Mouse (Mus musculus) forebrain, embryonic 10.5 days (tissue): ENCODE results near the gene Ptprd. TPM values are rescaled to one million over a fixed set of nuclear protein-coding genes. Genes with fewer than 3 reads are reported as not detected.

Experiments used
- DNase-seq: peaks from one replicate; pipeline ENCODE4 v3.0.0-alpha.2; 2017; ENCODE audit warnings: low spot score; ENCODE audit errors: extremely low spot score
- H3K27ac ChIP-seq: fragments of 300-500 bp; sonication (generic); 2 replicates; pipeline ENCODE4 v1.5.1; 2016; ENCODE audit warnings: mild to moderate bottlenecking
- H3K27me3 ChIP-seq: fragments of 300-500 bp; sonication (generic); 2 replicates; pipeline ENCODE4 v1.6.1; 2016; ENCODE audit warnings: mild to moderate bottlenecking; ENCODE audit not compliant: poor library complexity, severe bottlenecking
- H3K36me3 ChIP-seq: fragments of 300-500 bp; sonication (generic); replicated peaks from 2 replicates; pipeline ENCODE4 v1.6.1; 2016; ENCODE audit warnings: mild to moderate bottlenecking, moderate library complexity
- H3K4me1 ChIP-seq: fragments of 300-500 bp; sonication (generic); 2 replicates; pipeline ENCODE4 v1.6.1; 2016
- H3K4me3 ChIP-seq: fragments of 300-500 bp; sonication (generic); 2 replicates; pipeline ENCODE4 v1.5.1; 2016; ENCODE audit warnings: mild to moderate bottlenecking, moderate library complexity
- H3K9me3 ChIP-seq: fragments of 300-500 bp; sonication (generic); 2 replicates; pipeline ENCODE4 v1.6.1; 2016; ENCODE audit warnings: mild to moderate bottlenecking, moderate library complexity
- WGBS: fragments of 180-500 bp; shearing (Covaris S2); methylation state at CpG from one replicate; pipeline ENCODE4 v1.1.7; 2016; 5-methylcytosine and 5-hydroxymethylcytosine counted together
- polyA plus RNA-seq: library from polyadenylated mRNA; unstranded; fragments of >200 nt; fragmentation: Nextera tagmentation; extraction: Ambion mirVana; gene quantifications from 2 replicates; pipeline ENCODE4 v1.2.1, GENCODE M21; 2016

The Ptprd gene
- polyA plus RNA-seq, 1 experiment from 2014 or later: 12.2 TPM

DNA sequence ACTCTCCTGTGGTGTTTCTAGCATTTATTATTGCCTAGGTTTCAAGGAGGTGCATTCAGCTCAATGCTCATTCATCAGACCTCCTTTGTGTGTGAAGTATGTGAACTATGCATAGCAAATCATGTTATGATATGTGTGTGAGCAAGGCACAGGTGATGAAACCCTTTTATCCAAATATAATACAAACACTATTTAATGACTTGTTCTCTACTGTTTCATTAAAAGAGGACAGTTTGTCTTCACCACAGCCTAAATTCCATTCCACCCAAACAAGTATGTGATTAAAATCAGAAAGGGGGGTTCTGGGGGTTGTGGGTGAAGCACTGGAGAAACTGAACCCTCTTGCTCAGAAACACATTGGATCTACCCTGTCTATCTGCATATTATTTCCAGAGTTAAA lies 1752.1 kb downstream of the Ptprd start:
- Histone ChIP-seq H3K4me1 (peaks cover 24% of the 10 kb centered on the region), H3K27ac (no peak overlapping the region), H3K9me3 (no peaks in the 10 kb centered on the region), H3K27me3 (no peaks in the 10 kb centered on the region), H3K36me3 (no peaks in the 10 kb centered on the region), H3K4me3 (no peak overlapping the region)
- DNase-seq: no peak

DNA sequence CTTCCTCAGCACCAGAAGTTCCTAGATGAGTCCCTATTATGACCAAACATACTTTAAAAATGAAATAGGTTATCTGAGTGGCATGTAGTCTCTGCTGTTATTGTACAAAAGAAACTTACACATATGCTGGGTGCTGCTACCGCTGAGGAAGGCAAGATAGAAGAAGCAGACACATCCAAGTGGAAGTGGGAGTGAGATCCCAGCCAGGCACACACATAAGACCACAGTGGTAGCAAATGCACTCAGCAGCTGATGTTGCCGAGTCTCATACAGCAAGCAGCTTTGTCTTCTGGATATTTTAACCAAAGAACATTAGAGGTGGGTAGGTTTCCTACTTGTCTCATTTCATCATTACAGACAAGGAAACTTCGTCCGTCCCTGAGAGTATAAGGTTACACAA lies 1759.5 kb downstream of the Ptprd start:
- no peak overlapping the region for H3K27ac ChIP-seq
- no peak overlapping the region for H3K4me3 ChIP-seq
- no peaks in the 10 kb centered on the region for H3K9me3 ChIP-seq
- 82% methylated on average over 4 of the region's 4 CpGs for WGBS
- H3K36me3 ChIP-seq: no peaks in the 10 kb centered on the region
- H3K27me3 ChIP-seq: peaks cover 13% of the 10 kb centered on the region
- no peak for DNase-seq
- H3K4me1 ChIP-seq: peaks cover 19% of the 10 kb centered on the region

DNA sequence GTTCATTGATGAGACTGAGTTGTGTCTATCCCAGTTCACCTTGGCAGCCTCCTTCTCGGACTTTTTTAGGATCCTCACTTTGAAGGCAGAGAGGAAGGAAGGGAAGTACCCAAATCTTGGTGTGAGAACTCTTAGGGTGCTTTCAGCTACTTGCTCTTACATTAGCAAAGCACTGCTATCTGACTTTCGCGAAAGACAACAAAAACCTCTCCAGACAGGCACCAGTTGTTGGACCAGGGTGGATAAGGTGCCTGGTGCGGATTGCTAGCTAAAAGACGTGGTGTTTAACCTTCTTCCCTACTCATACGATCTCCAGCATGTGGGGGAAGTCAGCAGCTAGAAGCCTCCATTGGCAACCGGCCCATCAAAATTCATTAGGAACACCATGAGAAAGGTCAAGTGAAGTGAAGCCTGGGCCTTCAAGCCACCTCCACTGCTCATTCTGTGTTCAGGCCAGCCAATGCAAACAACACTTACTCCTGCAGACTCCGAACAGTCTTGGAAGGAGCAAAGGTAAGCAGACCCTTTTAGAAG lies 1760.7 kb downstream of the Ptprd start:
- Histone ChIP-seq H3K27me3 (peaks cover 13% of the 10 kb centered on the region), H3K4me1 (peaks cover 19% of the 10 kb centered on the region), H3K4me3 (peak overlapping the region; percentile 80), H3K9me3 (no peaks in the 10 kb centered on the region), H3K27ac (peak overlapping the region; percentile 97), H3K36me3 (no peaks in the 10 kb centered on the region)
- peak; percentile 15 for DNase-seq
- WGBS: 48% methylated on average over 8 of the region's 8 CpGs

DNA sequence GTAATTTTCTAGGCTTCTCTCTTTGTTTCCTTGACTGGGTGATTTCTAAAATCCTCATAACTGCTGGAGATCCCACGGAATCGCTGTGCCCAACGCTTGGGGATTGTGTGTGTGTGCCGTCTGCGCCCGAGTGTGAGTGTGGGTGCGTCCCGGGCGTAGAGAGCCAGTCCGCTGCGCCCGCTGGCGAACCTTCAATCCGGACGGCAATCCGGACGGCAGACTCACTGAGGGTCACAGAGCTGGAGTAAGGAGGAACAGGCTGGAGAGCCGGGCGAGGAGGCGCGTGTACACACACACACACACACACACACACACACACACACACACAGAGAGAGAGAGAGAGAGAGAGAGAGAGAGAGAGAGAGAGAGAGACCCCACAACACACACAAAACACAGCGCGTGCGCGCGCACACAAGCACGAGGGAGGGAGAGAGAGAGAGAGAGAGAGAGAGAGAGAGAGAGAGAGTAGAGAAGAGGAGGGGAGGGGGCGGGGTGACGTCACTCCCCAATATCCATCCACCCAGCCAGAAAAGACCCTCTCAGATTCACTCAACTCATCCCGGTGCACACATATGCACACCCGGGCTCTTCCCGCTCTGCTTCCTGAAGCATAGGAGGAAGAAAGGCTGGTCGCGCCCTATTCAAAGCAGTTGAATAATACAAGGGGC lies 1761.3 kb downstream of the Ptprd start:
- Histone ChIP-seq H3K4me3 (peak overlapping the region; percentile 80), H3K9me3 (no peaks in the 10 kb centered on the region), H3K27ac (peak overlapping the region; percentile 97), H3K4me1 (peaks cover 19% of the 10 kb centered on the region), H3K36me3 (no peaks in the 10 kb centered on the region), H3K27me3 (peaks cover 13% of the 10 kb centered on the region)
- peak; percentile 78 for DNase-seq
- WGBS: 0% methylated on average over 26 of the region's 34 CpGs

DNA sequence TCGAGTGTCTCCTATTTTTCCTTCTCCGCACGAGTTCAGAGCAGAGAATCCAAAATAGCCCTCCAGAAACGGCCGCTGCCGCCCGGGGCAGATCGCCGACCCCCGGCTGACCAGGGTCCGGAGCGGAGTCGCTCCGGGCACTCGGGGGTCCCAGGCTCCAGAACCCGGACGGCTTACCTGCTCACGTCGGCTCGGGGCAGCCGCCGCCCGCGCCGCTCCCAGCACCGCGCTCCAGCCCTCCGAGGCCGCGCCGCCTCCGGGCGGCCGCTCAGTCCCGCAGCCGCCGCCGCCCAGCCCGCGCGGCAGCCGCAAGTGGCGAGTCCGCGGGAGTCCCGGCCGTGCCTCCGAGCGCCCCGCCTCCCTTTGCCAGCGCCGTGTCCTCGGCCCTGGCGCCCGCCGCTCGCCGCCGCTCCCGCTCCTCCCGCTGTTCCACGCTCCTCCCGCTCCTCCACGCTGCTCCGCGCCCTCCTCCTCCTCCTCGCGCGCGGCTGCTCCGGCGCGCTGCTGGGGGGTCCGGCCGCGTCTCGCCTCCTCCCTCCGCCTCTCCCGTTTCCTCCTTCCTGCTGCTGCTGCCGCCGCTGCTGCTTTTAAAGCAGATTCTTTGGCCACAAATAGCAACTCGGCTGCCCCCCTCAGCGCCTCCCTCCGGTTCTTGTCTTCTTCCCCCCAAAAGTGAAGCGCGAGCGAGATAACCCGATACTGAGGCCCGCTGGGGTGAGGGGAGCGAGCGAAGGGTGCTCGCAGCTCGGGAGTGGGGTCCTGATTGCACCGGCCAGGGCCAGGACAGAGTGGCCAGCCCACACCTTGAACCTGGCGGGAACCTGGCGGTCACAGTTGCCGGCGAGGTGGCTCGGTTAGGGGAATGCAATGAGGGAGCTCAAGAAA lies 1762.1 kb downstream of the Ptprd start:
- Histone ChIP-seq H3K36me3 (no peaks in the 10 kb centered on the region), H3K27me3 (peaks cover 13% of the 10 kb centered on the region), H3K27ac (peak overlapping the region; percentile 97), H3K4me3 (peak overlapping the region; percentile 80), H3K4me1 (peaks cover 22% of the 10 kb centered on the region), H3K9me3 (no peaks in the 10 kb centered on the region)
- under 1% methylated on average over 97 of the region's 99 CpGs for WGBS
- DNase-seq: peak; percentile 72

DNA sequence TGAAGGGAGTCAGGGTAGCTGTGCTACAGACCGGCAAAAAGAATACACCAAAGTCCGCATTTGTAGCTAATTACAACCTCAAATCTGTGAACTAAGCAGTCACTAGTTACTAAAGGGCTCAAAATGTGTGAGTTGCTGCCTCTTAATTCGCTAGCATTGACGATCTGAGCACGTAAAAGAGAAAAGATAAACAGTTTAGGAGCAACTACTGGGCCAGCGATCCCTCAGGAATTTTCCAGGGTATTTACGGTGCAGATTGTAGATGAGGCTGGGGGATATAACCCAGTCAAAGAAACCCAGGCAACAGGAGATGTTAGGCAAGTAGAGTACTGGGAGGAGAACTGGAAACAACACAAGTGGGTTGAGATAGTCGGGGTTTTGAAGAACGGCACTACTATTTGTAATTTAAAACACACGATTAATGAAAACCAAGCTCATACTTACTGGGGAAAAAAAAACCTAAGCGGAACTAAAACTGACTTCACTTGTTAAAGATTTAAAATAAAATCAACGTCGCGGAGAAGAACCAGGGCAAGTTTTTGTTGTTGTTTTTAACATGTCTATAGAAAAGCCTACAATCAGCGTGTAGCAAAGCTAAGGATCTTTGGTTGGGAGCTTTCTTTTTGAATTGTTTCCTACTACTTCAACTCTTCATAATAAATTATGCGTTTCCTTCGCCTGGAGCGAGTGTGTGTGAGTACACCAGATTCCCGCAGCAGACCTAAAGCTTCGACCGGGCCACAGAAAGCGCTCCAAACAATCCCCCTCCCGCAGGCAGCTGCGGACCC lies 1762.9 kb downstream of the Ptprd start:
- H3K27ac ChIP-seq: peak overlapping the region; percentile 97
- under 1% methylated on average over 24 of the region's 24 CpGs for WGBS
- H3K4me1 ChIP-seq: peaks cover 22% of the 10 kb centered on the region
- peaks cover 13% of the 10 kb centered on the region for H3K27me3 ChIP-seq
- peak overlapping the region; percentile 80 for H3K4me3 ChIP-seq
- H3K9me3 ChIP-seq: no peaks in the 10 kb centered on the region
- no peaks in the 10 kb centered on the region for H3K36me3 ChIP-seq
- DNase-seq: peak; percentile 23

DNA sequence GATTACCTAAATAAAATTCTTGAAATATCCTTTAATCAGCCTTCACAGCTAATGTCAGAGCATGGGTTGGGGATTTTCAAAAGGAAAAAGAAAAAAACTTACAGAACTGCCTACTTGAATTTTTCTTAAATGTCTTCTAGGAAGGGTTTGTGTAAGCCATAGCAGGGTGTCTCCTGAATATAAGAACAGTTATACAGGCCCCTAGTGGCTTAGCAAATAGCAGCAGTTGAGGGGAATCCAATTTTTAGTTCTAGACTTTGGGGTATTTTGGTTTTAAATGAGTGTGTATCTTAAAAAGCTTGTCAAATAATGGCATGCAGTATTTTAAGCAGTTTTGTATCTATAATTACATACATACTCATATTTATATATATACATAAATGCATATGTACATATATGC lies 1764.4 kb downstream of the Ptprd start:
- no peak overlapping the region for H3K27ac ChIP-seq
- peaks cover 22% of the 10 kb centered on the region for H3K4me1 ChIP-seq
- H3K9me3 ChIP-seq: no peaks in the 10 kb centered on the region
- no peak overlapping the region for H3K4me3 ChIP-seq
- no peaks in the 10 kb centered on the region for H3K36me3 ChIP-seq
- DNase-seq: no peak
- H3K27me3 ChIP-seq: peaks cover 13% of the 10 kb centered on the region

DNA sequence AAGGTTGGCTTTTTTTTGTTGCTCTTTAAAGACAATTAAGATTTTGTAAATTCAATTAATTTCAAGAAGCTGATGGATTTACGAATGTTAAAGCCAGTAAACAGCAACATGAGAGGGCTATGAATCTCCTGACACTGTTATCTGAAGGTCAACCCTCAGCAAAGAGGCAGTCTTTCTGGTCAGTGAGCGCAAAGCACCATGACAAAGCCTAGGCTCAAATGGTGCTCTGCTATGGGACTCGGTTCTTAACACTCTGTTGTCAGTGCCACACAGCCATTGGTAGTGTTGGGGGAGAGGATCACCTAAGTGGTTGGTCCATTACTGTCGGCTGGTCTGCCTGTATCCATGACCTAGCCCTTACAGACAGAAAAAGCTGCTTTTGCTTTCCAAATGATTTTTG lies 1767.0 kb downstream of the Ptprd start:
- Histone ChIP-seq H3K27me3 (no peaks in the 10 kb centered on the region), H3K9me3 (no peaks in the 10 kb centered on the region), H3K36me3 (no peaks in the 10 kb centered on the region), H3K4me3 (no peak overlapping the region), H3K4me1 (peaks cover 15% of the 10 kb centered on the region), H3K27ac (no peak overlapping the region)
- 71% methylated on average over 4 of the region's 4 CpGs for whole genome bisulfite sequencing
- no peak for DNase-seq

DNA sequence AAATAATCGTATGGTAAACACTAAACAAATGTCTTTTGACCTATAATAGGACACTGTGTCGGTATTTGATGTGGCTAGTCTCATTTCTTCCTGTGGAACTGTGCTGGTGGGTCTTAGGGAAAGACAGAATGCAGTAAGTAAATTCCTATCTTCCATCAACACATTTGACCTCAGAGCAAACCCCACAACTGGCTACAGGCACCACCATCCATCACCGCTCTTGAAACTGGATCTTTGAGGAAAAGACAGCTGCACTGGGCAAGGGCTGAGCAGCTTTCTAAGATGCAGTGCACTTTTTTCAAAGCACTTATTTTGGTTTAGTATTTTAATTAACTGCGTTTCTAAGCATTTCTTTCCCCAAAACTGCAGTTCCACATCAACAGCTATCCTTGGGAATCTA lies 1768.2 kb downstream of the Ptprd start:
- Histone ChIP-seq H3K27me3 (no peaks in the 10 kb centered on the region), H3K4me1 (peaks cover 16% of the 10 kb centered on the region), H3K4me3 (no peak overlapping the region), H3K36me3 (no peaks in the 10 kb centered on the region), H3K27ac (no peak overlapping the region), H3K9me3 (no peaks in the 10 kb centered on the region)
- WGBS: 90% methylated on average over 4 of the region's 4 CpGs
- no peak for DNase-seq

DNA sequence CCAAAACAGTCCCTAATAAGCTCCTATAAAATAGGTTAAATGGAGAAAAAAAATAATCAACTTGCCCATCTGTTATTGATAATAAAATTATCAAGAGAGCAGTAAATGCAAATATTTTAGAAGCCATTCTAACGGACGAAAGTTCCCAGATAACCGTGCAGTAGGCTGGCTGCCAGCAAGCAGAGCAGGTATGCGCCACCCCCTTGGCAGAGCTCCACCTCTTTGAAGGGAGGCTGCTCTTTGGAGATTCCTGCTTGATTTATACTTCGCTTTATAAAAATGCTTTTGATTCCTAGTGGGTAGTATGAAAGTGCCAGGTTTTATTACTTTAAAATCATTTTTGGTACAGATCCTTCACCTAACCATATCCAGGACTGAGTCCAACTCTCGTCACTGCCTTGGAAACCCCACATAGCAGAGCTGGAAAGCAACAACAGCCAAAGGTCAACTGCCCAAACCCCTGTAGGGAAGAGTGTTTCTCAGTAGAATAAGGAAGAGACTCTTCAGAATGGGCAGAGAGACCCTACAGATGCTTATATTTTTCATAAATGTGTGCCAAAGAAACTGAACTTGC lies 1770.9 kb downstream of the Ptprd start:
- Histone ChIP-seq H3K27me3 (no peaks in the 10 kb centered on the region), H3K4me3 (no peak overlapping the region), H3K36me3 (no peaks in the 10 kb centered on the region), H3K27ac (no peak overlapping the region), H3K9me3 (no peaks in the 10 kb centered on the region), H3K4me1 (peaks cover 23% of the 10 kb centered on the region; the same call in 1 of the 2 replicates)
- DNase-seq: no peak
- 70% methylated on average over 6 of the region's 6 CpGs for WGBS

DNA sequence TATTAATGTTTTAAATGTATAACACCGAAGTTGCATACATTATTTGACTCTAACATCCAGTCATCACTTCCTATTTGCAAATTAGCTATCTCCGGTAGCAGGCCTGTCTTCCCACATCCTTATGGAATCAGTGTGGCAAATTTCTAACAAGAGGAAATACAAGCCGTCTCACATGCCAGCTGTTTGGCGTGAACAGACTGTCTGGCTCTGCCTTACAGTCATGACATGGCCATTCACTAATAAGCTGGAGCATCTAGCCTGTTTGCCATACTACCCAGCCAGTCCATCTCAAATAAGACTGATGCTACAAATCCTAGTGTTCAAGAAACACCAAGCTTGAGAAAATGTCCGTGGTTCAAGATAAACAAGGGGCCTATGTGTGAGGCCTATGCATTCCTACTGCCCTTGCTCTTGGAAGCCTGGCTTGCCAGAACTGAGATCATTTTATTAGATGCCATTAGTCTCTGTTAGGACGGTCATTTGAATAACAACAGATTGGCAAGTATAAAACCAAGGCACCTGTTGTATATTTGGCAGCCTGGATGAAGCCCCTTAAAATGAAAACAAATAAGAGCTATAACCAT lies 1773.2 kb downstream of the Ptprd start:
- DNase-seq: no peak
- no peaks in the 10 kb centered on the region for H3K27me3 ChIP-seq
- no peaks in the 10 kb centered on the region for H3K36me3 ChIP-seq
- 91% methylated on average over 6 of the region's 6 CpGs for WGBS
- H3K27ac ChIP-seq: no peak overlapping the region
- peaks cover 24% of the 10 kb centered on the region; the same call in 1 of the 2 replicates for H3K4me1 ChIP-seq
- H3K9me3 ChIP-seq: no peaks in the 10 kb centered on the region
- no peak overlapping the region for H3K4me3 ChIP-seq

DNA sequence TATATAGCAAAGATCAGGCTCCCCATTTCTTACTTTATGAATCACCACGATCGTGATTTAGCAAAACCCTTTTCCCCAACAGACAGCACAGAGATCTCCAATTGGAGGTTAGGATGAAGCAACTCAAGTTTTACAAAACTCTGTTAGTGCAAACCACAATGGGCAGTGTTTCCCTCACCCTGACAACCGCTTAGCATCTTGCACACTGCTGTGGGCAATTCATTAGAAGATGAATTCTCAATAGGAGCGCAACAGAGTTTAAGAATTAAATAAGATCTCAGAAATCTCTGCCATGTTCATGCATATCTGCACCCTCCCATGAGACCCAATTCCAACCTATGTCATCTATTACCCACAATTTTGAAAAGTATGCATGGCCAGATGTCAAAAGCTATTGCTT lies 1773.7 kb downstream of the Ptprd start:
- no peak for DNase-seq
- Histone ChIP-seq H3K4me1 (peaks cover 24% of the 10 kb centered on the region; the same call in 1 of the 2 replicates), H3K4me3 (no peak overlapping the region), H3K9me3 (no peaks in the 10 kb centered on the region), H3K36me3 (no peaks in the 10 kb centered on the region), H3K27ac (no peak overlapping the region), H3K27me3 (no peaks in the 10 kb centered on the region)
- whole genome bisulfite sequencing: 88% methylated on average over 4 of the region's 4 CpGs
